Comparison of ENCODE assay signal across 17 mouse cellular contexts in genomic region chr13:120099327-120099726, GRCm38 (mm10). TPM values are rescaled to one million over a fixed set of nuclear protein-coding genes. Genes with fewer than 3 reads are reported as not detected.
"Had no signal": no experiment of that assay in that cellular context is flagged by ENCODE, and none has a peak within 500 bp of the region (broad histone marks: within the 10 kb centered on the region; RNA-seq: fewer than 3 reads in every experiment).

No protein-coding gene starts in this region.

RNA-seq across cellular contexts. Expression of gene Gm20767, which starts 40.7 kb away (rescaled TPM):
- total RNA-seq: megakaryocyte-erythroid progenitor cell, adult 5-6 weeks had no signal
- polyA plus RNA-seq: liver, embryonic 14.5 days; liver, embryonic 16.5 days; lung, embryonic 14.5 days; lung, embryonic 16.5 days; midbrain, embryonic 10.5 days; midbrain, embryonic 12.5 days; midbrain, embryonic 14.5 days; midbrain, embryonic 16.5 days; neural tube, embryonic 13.5 days; neural tube, embryonic 15.5 days; spleen, adult 2 months; stomach, embryonic 15.5 days; stomach, postnatal 0 days; testis, adult 2 months; thymus, adult 2 months; urinary bladder, adult 2 months had no signal

RNA-seq across cellular contexts. Expression of gene Gm21188, which starts 47.3 kb away (rescaled TPM):
- total RNA-seq: megakaryocyte-erythroid progenitor cell, adult 5-6 weeks had no signal
- polyA plus RNA-seq: lung, embryonic 14.5 days; lung, embryonic 16.5 days; midbrain, embryonic 10.5 days; midbrain, embryonic 12.5 days; midbrain, embryonic 14.5 days; midbrain, embryonic 16.5 days; neural tube, embryonic 15.5 days; stomach, postnatal 0 days had no signal
